Mouse (Mus musculus) telencephalon, adult 2 months (tissue): ENCODE measurements at regions not wholly inside any gene's neighbourhood (a gene's known extent, or its start where the extent isn't known, plus 50 kb on each side); places are given as distances from the start of the nearest gene placed in this dataset.
"Not testable (repeated sequence)": the region's sequence is repeated elsewhere in the genome, so short reads cannot be mapped to it uniquely, and the experiment has no call there.

ENCODE experiments used
- DNase-seq: peaks from one replicate; pipeline ENCODE4 v3.0.0-alpha.2; 2011; ENCODE audit warnings: low read depth, low spot score

- DNase-seq, result no peak
Measured at GRCm38 (mm10) chr5:39336484-39336985, 418.7 kb downstream of the Hs3st1 start.

- no peak for DNase-seq
Measured at GRCm38 (mm10) chr5:39335321-39335720, 420.0 kb downstream of the Hs3st1 start.

- DNase-seq, result no peak
Measured at GRCm38 (mm10) chr5:39334241-39334640, 421.0 kb downstream of the Hs3st1 start.

- DNase-seq, result peak; percentile 86
Measured at GRCm38 (mm10) chr5:39325399-39325798, 429.9 kb downstream of the Hs3st1 start.

GRCm38 (mm10) chr5:39316478-39316877 is 438.8 kb downstream of the Hs3st1 start:
- DNase-seq, result peak; percentile 31

- DNase-seq, result no peak
Measured at GRCm38 (mm10) chr5:39311211-39311610, 434.6 kb upstream of the Clnk start.

GRCm38 (mm10) chr5:39305794-39306193 is 429.2 kb upstream of the Clnk start:
- DNase-seq, result peak; percentile 16

- DNase-seq, result no peak
Measured at GRCm38 (mm10) chr5:39292849-39293248, 416.2 kb upstream of the Clnk start.

GRCm38 (mm10) chr5:39281021-39281420 is 404.4 kb upstream of the Clnk start:
- DNase-seq, result no peak

GRCm38 (mm10) chr5:39273710-39274385 is 397.2 kb upstream of the Clnk start:
- DNase-seq, result no peak

- peak; percentile 68 for DNase-seq
Measured at GRCm38 (mm10) chr5:39267106-39267505, 390.5 kb upstream of the Clnk start.

- no peak for DNase-seq
Measured at GRCm38 (mm10) chr5:39260721-39261190, 384.1 kb upstream of the Clnk start.

GRCm38 (mm10) chr5:39257745-39258144 is 381.1 kb upstream of the Clnk start:
- DNase-seq, result no peak

GRCm38 (mm10) chr5:39252206-39252605 is 375.6 kb upstream of the Clnk start:
- DNase-seq, result no peak

GRCm38 (mm10) chr5:39251021-39251420 is 374.4 kb upstream of the Clnk start:
- DNase-seq, result no peak

GRCm38 (mm10) chr5:39219698-39220097 is 343.1 kb upstream of the Clnk start:
- DNase-seq, result no peak

- no peak for DNase-seq
Measured at GRCm38 (mm10) chr5:39216326-39216725, 339.7 kb upstream of the Clnk start.

GRCm38 (mm10) chr5:39215016-39215415 is 338.4 kb upstream of the Clnk start:
- DNase-seq, result no peak

GRCm38 (mm10) chr5:39212550-39212949 is 335.9 kb upstream of the Clnk start:
- peak; percentile 61 for DNase-seq

GRCm38 (mm10) chr5:39198856-39199255 is 322.2 kb upstream of the Clnk start:
- DNase-seq, result no peak

- not testable (repeated sequence) for DNase-seq
Measured at GRCm38 (mm10) chr5:39191153-39191552, 314.5 kb upstream of the Clnk start.

GRCm38 (mm10) chr5:39181616-39182402 is 305.2 kb upstream of the Clnk start:
- no peak for DNase-seq

- no peak for DNase-seq
Measured at GRCm38 (mm10) chr5:39181028-39181427, 304.4 kb upstream of the Clnk start.
